Mouse (Mus musculus): Measurements from ENCODE around the gene Tnnt3.

DNA sequence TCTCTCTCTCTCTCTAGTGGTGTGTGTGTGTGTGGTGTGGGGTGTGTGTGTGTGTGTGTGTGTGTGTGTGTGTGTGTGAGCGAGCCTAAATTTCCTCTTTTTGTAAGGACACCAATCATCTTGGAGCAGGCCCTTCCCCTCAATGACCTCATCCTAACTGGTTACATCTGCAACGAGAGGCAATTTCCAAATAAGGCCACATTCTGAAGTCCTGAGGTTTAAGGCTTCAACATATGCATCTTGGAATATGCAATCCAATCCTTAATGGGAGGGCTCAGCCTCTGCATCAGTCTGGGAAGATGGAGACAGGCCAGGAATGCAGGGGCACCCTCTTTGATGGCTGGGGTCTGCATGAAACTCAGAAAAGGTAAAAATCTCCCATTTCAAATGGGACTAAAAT lies 40.6 kb upstream of the Tnnt3 start:
- TF ChIP-seq CTCF (IDR thresholded peaks at IDR 0.05; ENCODE audit: extremely low read depth, insufficient read depth, insufficient read length, insufficient replicate concordance) (no peak), POLR2A (IDR thresholded peaks at IDR 0.05; ENCODE audit: low read depth, low read length) (no peak)
